Mouse (Mus musculus) left cerebral cortex, adult 11 months (tissue): ENCODE measurements around the gene Hes5.
A peak's percentile ranks its signal among the peaks of the same experiment; 100 is the strongest.

ENCODE experiments used
- DNase-seq: peaks from one replicate; pipeline ENCODE4 v3.0.0; 2022; ENCODE audit warnings: low spot score

Hes5 gene

DNA sequence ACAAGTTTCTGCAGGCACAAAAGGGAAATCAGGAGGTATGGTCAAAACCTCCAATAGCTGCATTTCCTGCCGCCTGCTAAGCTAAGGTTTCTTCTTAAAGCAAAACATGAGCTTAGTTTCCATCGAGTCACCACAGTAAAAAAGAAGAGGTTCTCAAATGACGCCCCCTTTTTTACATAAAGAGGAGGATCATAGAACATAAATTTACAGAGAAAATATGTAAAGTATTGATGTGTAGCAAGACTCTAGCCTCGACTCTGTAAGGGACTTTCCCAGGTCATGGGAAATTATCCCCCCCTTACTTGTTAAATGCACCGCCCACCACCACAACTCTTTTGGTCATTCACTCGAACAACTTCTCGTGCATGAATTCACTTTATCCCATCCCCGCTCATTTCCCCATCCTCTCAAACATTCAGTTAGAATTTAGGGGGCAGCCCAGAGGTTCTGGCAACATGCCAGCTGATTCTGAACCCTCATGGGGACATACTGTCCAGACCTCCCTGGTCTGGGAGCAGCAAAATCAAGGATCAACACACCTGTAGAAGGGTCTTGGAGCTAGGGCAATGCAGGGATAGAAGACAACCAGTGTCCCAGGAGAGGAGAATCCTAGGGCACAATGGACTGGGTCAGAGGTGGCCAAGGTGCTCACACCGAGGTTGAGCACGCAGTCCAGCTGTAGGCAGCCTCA lies 17.9 kb upstream of the Hes5 start:
- DNase-seq = no peak

DNA sequence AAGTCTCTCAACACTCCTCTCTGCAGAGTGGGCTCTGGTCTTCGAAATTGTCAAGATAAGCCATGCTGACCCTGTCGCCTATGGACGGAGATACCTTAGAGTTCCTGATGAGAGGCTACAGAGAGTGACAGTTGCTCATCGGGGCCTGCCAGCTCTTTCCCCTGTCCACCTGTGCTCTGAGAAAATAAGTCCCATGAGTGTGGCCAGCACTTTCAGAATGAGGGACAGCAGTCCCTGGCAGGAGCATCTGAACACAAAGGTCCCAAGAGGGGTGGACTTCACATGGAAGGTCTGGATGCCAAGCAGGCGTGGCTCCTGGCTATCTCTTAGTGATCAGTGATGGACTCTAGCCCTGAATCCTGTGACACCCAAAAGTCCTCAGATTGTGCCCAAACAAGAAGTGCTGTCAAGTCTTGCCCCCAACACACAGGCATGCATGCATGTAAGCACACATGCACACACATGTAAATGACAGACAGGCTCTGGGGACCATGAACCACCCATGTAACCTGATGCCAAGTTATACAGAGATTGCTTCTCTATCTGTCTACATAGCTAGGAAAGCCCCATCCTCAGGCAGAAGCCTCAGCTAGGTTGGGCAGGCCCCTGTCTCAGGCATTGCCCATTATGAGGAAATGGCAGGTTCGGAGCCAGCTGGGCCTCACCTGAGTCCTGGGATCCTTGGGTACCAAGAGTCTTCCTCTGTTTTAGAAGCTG lies 17.2 kb upstream of the Hes5 start:
- DNase-seq = no peak

DNA sequence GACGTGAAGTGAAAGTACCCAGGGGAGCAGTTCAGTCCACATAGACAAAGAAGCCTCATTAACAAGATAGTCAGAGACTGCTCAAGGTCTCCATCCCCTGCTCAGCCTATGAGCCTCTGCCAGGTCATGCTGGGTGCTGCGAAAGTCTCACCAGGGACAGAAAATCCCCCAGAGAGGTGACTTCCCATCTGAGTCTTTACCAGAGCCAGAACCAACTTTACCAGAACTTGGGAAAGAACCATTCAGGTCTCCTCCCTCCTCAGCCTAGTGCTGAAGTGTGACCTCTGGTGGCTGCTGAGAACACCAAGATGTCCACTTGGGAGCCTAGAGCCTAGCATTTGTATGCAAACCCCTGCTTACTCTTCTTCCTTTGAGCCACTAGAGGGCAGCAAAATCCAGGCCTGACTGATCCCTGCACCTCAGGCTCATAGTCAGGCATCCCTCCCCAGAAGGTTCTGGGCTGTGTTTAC lies 16.6 kb upstream of the Hes5 start:
- peak; percentile 82 for DNase-seq

DNA sequence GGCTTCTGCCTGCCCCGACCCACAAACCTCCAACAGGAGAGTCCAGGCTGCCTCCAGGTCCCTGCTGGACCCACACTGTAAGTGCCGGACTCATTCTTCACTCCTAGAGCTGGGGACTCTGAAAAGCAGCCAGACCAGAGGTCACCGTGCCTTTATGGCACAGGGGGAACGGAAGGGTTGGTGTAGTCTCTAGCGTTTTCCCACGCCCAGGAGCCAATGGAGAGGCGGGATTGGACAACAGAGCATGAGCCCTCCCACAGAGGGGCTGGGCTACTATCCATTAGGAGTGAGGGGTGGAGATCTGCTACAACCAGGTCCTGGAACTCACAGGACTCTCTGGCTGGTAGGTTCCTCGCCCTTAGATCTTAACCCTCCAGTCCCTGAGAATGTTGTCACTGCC lies 14.4 kb upstream of the Hes5 start:
- DNase-seq = no peak

DNA sequence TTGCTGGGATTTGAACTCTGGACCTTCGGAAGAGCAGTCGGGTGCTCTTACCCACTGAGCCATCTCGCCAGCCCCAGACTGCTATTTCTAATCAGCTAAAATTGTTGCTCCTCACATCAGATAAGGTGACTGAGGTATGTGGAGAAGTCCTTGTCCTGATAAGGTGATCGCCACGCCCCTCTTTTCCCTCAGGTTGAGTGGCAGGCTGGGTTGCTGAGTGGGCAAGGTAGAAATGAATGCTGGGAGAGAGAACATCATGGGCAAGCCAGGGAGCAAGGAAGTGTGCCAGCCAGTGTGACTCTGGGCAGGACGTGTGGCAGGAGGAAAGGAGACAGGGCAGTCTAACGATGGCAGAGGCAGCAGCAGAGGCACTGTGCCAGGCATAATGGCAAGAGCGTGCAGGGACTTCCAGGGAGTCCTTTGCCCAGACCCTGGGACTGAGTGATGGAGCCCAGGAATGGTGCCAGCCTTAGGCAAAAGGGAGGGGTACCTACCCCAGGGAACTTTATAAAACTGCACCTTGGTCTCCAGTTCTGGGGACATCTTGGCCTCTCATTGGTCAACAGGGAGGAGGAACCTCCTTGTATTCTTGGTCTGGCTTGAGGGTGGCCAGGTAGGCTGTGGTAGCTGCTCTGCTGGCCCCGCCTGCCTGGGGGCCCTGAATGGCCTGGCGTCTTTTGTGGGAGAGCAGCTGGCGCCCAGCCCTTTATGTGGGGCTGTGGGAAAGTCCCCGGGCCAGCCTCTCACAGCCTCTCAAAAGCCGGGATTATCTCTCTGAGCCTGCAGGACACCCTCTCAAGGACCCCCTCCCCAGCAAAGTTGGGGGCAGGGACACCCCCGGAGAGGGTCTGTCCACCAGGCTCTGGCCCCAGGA lies 12.4 kb upstream of the Hes5 start:
- DNase-seq = no peak

DNA sequence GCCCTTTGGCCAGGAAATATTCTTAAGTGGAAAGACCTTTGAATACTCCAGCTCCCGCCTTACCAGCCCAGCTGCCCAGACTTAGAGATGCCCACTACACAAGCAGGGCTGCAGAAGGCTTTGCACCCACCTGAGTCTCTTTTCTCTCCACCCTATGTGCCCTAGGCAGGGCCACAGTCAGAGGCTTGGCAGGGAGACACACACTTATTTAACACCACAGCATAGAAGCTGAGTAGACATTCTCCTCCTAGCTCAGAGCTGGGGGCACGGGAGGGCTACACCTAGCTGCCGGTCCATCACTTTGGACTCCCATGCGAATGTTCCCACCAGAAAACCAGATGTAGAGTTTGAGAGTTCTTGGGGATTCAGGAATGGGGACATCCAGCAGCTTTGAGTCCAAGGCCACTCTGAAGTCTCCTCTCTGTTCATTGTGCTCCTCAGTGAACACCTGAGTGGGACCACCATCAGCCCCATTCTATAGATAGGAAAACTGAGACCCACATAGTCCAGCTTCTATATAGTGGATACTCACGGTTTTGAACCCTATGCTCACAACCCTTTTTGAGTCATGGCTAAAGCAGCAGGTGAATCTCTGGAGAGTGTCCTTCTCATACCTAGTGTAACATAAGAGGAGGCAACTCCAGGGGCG lies 11.7 kb upstream of the Hes5 start:
- no peak for DNase-seq

DNA sequence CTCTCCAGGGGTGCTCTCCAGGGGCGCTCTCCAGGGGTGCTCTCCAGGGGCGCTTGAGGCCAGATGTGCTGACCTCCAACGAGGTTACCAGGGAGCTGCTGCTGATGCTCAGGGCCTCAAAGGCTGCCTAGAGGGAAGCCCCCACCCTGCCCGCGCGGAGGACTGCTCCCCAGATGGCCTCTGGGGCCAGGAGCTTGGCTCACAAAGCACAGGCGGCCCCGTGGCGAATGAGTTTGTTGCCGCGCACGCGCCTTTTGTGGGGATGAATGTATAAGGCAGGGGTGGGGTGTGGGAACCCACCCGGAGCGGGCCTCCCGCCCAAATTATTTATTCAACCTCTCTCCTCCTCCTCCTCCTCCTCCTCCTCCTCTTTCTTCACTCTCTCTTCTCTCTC lies 11.1 kb upstream of the Hes5 start:
- no peak for DNase-seq

DNA sequence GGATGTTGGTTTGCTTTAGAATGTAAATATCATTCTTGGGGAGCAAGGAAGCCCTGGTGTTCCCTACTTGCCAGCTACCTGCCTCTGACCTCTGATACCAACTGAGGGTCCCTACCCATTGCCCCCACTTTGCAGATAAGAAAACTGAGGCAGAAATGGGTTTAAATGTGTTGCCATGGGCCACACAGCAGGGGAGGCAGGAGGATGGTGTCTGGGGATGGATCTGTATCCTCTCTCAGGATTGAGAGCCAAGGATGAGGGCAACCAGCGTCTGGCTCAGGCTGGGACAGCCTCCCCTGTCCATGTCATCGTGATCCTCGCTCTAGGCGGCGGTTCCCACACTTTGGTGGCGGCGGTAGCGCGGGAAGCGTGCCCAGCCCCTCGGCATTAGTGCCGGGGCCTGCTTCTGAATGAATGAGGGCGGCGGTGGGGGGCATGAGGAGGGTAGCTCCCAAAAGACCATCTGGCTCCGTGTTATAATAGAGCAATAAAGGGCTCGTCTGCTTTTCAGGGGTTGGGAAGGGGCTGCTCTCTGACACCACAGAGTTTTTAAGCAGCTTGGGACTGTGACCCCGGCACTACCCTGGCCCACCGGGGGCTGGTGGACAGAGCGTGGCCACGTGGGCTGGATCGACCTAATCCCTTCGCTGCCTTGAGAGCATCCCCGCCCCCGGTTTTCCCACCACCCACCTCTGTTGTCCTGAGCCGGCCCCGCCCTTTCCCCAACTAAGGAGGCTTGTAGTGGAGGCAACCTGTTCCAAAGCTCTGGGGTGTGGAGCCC lies 8.1 kb upstream of the Hes5 start:
- DNase-seq = no peak

DNA sequence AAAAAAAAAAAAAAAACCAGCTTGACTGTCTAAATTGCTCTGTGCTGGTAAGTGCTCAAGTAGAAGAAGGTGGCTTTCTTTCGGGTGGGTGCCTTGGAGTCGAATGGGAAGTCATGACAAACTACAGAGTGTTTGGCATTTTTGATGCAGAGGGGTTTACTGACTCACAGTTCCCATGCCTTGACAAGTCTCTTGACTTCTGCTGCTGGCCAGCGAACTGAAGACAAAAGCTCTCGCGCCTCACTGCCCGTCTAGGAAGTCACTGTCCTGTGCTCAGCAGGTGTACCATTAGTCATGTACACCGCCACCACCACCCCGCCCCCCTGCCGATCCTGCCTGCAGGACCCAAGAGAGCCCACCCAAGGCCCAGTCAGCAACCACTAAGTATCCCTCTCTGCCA lies 4.1 kb upstream of the Hes5 start:
- DNase-seq = no peak

DNA sequence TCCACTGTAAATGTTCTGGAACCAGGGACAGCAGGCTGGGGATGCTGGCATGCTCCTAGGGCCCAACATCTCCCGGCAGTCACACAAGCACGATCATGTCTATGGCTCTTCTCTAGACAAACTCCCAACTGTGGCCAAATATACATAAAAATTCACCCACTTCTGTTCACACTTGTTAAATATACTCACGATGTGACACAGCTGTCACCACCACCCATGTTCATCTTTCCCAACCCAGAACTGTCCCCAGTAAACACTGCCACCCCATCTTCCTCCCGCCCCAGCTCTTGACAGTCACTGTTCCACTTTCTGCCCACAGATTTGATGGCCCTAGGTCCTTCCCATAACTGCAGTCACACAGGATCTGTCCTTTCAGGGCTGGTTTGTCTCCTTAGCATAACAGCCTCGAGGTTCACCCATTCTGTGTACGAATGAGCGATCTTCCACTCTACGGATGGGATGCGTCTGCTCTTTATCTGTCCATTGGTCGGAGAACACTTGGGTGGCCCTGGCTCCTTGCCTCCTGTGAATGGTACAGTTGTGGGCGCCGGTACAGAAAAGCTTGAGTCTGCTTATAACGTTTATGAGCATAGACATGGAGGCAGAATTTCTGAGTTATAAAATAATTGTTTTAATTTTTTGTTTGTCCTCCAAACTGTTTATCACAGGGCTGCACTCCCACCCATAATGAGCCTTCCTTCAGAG lies 3.3 kb upstream of the Hes5 start:
- no peak for DNase-seq

DNA sequence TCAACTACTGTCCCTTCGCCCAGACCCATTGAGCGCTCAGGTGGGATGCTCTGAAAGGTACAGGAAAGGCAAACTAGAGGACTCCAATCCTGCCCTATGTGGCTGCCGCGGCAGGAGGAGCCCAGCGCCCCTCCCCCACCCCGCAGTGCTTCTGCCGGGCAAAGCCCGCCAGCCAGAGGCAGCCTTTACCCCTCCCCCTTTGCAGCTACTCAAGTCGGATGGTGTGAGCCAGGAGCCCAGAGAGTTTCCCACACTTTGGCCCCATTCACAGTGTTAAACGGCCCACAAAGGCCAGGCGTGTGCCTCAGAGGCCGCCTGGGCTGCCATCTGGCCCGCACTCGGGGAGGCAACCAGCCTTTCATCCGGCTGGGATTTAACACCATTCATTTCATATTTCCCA lies 2.6 kb upstream of the Hes5 start:
- DNase-seq = no peak

DNA sequence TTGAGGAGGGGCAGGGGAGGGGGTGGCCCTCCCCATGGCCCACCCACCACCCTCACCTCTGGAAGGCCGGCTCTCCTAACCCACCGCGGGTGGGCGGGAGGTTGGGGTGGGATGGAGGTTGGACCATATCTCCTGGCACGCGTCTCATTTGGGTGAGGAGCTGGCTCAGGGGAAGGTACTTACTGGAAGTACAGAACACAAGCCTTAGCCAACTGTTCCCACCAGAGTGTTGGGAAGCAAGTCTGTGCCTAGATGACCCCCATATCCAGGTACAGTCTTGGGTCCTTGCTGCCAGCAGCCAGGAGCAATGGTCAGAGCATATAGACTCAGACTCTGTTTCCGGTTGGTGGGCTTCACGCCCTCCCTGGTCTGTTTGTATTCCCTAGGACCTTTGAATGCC lies 2.1 kb upstream of the Hes5 start:
- DNase-seq = no peak

DNA sequence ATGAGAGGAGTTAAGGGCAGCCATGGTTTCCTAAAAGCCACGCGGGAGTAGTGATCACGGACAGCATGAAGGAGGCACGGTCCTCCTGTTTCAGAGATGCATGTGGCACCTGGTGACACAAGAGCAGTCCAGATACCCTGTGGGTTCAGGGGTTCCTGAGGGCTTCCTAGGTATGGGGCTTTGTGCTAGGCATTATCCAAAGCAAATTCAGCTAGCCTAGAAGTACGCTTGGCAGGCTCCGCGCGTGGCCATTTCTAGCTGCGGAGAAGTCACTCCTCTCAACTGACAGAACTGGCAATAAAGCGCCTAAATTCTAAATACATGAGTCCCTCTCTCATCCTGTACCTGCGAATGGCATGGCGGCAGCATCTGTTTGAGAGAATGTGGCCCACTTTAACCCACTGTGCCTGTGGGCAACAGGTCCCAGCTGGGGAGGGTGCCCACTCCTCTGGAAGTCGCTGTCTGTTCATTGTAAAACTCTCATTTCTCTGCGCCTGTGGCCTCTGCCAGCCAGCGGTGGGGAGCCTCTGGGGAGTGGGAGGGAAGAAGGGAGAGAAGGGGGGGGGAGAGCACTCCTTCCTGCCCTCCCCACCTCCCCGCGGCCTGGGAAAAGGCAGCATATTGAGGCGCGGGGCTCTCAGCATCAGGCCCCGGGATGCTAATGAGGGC lies 568 bp upstream of the Hes5 start:
- DNase-seq = no peak

DNA sequence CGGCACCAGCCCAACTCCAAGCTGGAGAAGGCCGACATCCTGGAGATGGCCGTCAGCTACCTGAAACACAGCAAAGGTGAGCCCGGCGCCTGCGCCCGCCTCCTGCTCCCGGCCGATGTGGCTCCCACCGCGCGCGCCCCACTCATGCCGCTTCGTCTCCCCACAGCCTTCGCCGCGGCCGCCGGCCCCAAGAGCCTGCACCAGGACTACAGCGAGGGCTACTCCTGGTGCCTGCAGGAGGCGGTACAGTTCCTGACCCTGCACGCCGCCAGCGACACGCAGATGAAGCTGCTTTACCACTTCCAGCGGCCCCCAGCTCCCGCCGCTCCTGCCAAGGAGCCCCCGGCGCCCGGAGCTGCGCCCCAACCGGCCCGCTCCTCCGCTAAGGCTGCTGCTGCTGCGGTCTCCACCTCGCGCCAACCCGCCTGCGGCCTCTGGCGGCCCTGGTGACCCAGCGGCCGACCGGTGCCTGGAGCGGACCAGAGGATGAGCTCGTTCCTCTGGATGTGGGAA lies 559 bp downstream of the Hes5 start:
- no peak for DNase-seq

DNA sequence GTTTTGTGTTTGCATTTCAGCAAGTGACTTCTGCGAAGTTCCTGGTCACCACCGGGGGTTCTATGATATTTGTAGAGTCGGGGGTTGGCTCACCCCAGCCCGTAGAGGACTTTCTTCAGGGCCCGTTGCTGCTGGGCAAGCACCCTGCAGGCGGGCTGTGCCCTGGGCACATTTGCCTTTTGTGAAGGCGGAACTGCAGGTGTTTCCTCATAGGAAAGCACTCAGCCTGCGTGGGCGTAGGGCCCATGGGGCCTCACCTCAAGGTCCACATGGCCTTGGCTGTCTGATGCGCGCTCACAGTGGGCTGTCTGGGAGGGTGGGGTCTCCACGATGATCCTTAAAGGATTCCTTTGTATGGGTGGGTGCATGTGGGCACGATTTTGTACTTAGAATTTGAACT lies 1.2 kb downstream of the Hes5 start:
- no peak for DNase-seq

DNA sequence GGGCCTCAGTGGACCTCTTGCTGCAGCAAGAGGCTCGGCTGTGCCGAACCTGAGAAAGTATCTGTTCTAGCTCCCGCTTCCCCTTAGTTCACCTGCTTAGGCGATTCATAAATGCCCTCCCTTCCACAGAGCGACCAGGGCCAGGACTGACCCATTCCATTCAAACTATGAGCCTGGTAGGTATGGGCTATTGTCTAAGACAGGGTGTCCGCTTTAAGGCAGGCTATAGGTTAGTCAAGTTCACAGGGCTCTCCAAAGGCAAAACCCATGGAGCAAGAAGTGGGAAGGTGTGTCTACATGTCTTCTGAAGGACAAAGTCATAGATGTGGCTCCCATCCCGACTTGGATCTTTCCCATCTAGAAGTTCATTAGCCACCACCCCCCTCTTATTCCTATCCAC lies 2.0 kb downstream of the Hes5 start:
- DNase-seq = no peak

DNA sequence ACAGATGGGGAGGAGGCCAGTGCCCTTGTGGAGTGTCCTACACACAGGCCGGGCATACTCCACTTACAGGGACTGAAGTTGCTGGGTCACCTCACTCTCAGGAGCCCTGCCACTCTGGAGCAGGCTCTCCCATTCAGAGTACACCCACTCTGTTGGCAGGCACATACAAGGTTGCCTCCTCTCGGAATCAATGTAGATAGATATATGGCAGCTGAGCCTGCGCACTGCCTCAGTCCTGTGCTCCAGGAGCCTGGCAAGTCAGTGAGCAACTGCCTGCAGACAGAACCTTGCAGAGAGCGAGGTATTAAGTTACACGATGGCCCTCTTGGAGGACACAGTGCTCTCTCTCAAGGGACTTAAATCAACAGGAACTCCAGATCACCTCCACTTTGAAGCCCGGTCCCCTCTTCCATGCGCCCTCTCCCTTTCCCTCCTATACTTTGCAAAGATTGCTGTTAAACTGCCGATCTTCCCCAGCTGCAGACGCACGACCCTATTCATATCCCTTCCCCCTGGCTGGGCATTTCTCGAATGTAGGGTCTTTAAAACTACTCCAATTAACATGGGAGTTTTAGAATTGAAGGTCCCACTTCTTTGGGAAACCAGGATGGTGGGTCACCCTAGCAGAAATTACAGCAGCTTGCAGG lies 2.6 kb downstream of the Hes5 start:
- no peak for DNase-seq

DNA sequence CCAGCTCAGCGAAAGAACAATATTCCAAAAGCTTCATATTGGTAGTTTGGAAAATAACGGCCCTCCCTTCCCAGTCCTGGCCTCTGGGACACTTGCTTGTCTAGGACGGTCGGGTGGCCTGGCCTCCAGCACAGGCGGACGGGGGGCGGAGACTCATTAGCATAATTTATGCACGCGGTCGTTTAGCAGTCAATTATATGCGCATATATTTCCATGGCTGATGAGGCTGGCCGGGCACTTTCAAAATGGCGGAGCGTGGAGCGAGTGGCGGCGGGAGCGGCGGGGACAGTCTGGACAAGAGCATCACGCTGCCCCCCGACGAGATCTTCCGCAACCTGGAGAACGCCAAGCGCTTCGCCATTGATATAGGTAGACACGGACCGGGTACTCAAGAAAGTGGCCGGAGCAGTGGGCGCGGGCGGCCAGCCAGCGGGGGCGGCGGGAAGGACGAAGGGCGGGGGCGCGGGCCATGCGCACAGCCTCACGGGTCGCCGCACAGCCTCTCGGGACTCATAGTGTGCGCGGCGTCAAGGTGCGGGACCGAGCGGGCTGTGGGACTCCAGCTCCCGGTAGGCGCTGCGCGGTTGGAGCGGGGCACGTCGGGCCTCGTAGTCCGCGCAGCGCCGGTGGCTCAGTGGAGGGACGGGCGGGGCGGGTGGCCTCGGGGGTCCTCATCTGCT lies 3.3 kb downstream of the Hes5 start, which contains the start of gene Pank4:
TSS of gene Pank4 (plus strand) at position 223 of the 680 bp plus-strand sequence.
- DNase-seq = peak; percentile 87
